Mouse (Mus musculus) ES-E14 (cell line): Measurements from ENCODE around the gene Mmd2. TPM values are rescaled to one million over a fixed set of nuclear protein-coding genes. Genes with fewer than 3 reads are reported as not detected.

Experiments used
- DNase-seq: peaks from one replicate; pipeline ENCODE4 v3.0.0-alpha.2; 2013; ENCODE audit warnings: low read depth, low spot score
- H3K27ac ChIP-seq: 2 replicates; pipeline ENCODE4 v1.5.1; 2012; ENCODE audit warnings: low read depth, mild to moderate bottlenecking, low read length, moderate library complexity, mixed read lengths; ENCODE audit not compliant: poor library complexity, insufficient read depth, severe bottlenecking
- H3K36me3 ChIP-seq: 2 replicates; pipeline ENCODE4 v1.6.1; 2012; ENCODE audit warnings: mild to moderate bottlenecking, low read length, moderate library complexity, mixed read lengths; ENCODE audit not compliant: control insufficient read depth, poor library complexity, insufficient read depth, severe bottlenecking
- H3K4me1 ChIP-seq, 2 experiments: fragments of 150-350 bp in 1 of 2; sonication (generic) in 1 of 2; 2 replicates each; pipeline ENCODE4 v1.6.1; 2012; ENCODE audit warnings: low read length in 2 of 2, mild to moderate bottlenecking in 1 of 2, mixed read lengths in 1 of 2; ENCODE audit not compliant: control insufficient read depth in 2 of 2, insufficient read depth in 2 of 2, poor library complexity in 1 of 2
- H3K4me3 ChIP-seq, 2 experiments: fragments of 150-350 bp in 1 of 2; sonication (generic) in 1 of 2; 2 replicates each; pipeline ENCODE4 v1.5.1; 2012; ENCODE audit warnings: low read length in 2 of 2, low read depth in 1 of 2, mild to moderate bottlenecking in 1 of 2, mixed read lengths in 1 of 2; ENCODE audit not compliant: insufficient read depth in 1 of 2, poor library complexity in 1 of 2, severe bottlenecking in 1 of 2
- H3K9ac ChIP-seq: 2 replicates; pipeline ENCODE4 v1.6.1; 2012; ENCODE audit warnings: low read depth, mild to moderate bottlenecking, low read length, mixed read lengths; ENCODE audit not compliant: poor library complexity, insufficient read depth, severe bottlenecking
- H3K9me3 ChIP-seq: fragments of 150-350 bp; sonication (generic); 2 replicates; pipeline ENCODE4 v1.6.1; 2012; ENCODE audit warnings: low read depth, mild to moderate bottlenecking, low read length; ENCODE audit not compliant: control insufficient read depth, insufficient read depth
- CHD2 ChIP-seq: IDR thresholded peaks from 2 replicates; pipeline ENCODE4 v1.6.1; 2014; ENCODE audit warnings: mild to moderate bottlenecking, low read depth, low read length, inconsistent platforms
- HCFC1 ChIP-seq: IDR thresholded peaks from 2 replicates; pipeline ENCODE4 v1.6.1; 2012; ENCODE audit warnings: low read length, inconsistent platforms, borderline replicate concordance; ENCODE audit not compliant: insufficient read depth
- MAFK ChIP-seq: IDR thresholded peaks from 2 replicates; pipeline ENCODE4 v1.6.1; 2014; ENCODE audit warnings: mild to moderate bottlenecking, low read depth, low read length, inconsistent platforms; ENCODE audit not compliant: insufficient read depth
- ZC3H11A ChIP-seq: IDR thresholded peaks from 2 replicates; pipeline ENCODE4 v1.6.1; 2012; ENCODE audit warnings: low read depth, mild to moderate bottlenecking, inconsistent platforms, low read length, borderline replicate concordance
- ZNF384 ChIP-seq: IDR thresholded peaks from 2 replicates; pipeline ENCODE4 v1.6.1; 2012; ENCODE audit warnings: low read depth, low read length, inconsistent platforms
- in situ Hi-C, 2 experiments: fragments of 600-800 bp; cut with MboI; formaldehyde crosslinking; loops; one replicate each; pipeline ENCODE4 v1.15.1; 2025; ENCODE audit warnings: low sequenced_read_pairs in 2 of 2, inconsistent platforms in 1 of 2; ENCODE audit not compliant: unreplicated experiment in 2 of 2
- total RNA-seq: library from RNA; depleted of rRNA; stranded (reverse); fragments of 300-350 nt; gene quantifications from 2 replicates; pipeline ENCODE4 v1.2.3, GENCODE M21; 2012

The Mmd2 gene
- total RNA-seq, 1 experiment: 2.2 TPM

- no peaks in the 10 kb centered on the region for H3K9me3 ChIP-seq
- H3K27ac ChIP-seq: no peak within 1 kb of the TSS; the same call in 1 of the 2 replicates
- peak within 1 kb of the TSS; percentile 90 for H3K9ac ChIP-seq
- peaks cover 0 to 10% of the 10 kb centered on the region in 2 experiments; a peak in 2 of 4 replicates for H3K4me1 ChIP-seq
- TF ChIP-seq ZNF384 (no peak), ZC3H11A (no peak), MAFK (no peak), CHD2 (no peak)
- in situ Hi-C loops: no loop called here
- H3K4me3 ChIP-seq: peak within 1 kb of the TSS; percentile 82 to 93
- DNase-seq: no peak
- no peaks in the 10 kb centered on the region; the same call in 1 of the 2 replicates for H3K36me3 ChIP-seq
Measured at GRCm38 (mm10) chr5:142627398-142627797, 18.8 kb upstream of the Mmd2 start, which contains the start of gene Wipi2. Gene Wipi2, plus strand, starts transcription at chr5:142627698.

DNA sequence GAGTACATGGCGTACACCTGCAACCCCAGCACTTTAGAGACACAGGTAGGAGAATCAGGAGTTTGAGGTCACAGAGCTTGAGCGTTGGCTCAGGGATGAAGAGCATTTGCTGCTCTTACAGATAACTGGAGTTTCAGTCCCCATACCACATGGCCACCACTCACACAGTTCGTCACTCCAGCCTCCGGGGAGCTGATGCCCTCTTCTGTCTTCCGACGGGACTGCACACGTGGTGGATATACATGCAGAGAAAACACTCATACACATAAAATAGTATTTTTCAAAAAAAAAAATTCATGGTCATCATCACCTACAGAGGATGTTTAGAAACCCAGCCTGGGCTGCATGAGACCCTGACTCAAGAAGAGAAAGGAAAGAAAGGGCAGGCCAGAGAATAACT lies 14.5 kb upstream of the Mmd2 start:
- Histone ChIP-seq H3K9ac (no peak overlapping the region), H3K36me3 (no peaks in the 10 kb centered on the region), H3K27ac (no peak overlapping the region), H3K4me1 (peaks cover 0 to 2% of the 10 kb centered on the region in 2 experiments; a peak in 2 of 4 replicates), H3K4me3 (no peak overlapping the region), H3K9me3 (no peaks in the 10 kb centered on the region)
- in situ Hi-C loops: loop anchor here in 1 of 2 experiments (5.0 kb wide), 1 partner anchor 141 kb away; no protein-coding TSS in a partner anchor
- TF ChIP-seq MAFK: no peak
- TF ChIP-seq HCFC1: no peak
- TF ChIP-seq CHD2: no peak
- no peak for TF ChIP-seq ZNF384
- no peak for TF ChIP-seq ZC3H11A
- DNase-seq: no peak

DNA sequence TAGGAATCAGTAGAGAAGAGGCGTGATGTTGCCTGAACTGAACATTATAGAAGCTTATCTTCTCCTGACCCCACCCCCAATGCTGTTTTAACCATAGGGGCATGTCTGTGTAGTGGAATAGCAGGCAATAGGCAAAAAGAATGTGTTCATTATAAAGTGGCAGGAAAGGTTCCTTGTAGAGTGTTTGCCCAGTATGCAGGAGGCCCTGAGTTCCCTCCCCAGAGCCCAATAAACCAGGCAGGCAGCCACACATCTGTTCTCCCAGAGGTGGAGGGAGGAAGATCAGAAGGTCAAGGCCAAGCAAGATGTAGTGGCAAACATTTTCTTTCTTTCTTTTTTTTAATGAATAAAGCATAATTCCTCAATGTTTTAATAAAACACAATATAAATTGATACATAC lies 13.5 kb upstream of the Mmd2 start:
- no peak overlapping the region for H3K9ac ChIP-seq
- no peaks in the 10 kb centered on the region for H3K36me3 ChIP-seq
- H3K4me3 ChIP-seq: no peak overlapping the region
- H3K9me3 ChIP-seq: no peaks in the 10 kb centered on the region
- no peak for DNase-seq
- no peak overlapping the region for H3K27ac ChIP-seq
- in situ Hi-C loops: loop anchor here in 1 of 2 experiments (5.0 kb wide), 1 partner anchor 140 kb away; no protein-coding TSS in a partner anchor
- H3K4me1 ChIP-seq: no peaks in the 10 kb centered on the region
- no peak for TF ChIP-seq ZNF384
- no peak for TF ChIP-seq CHD2
- TF ChIP-seq HCFC1: no peak
- TF ChIP-seq MAFK: no peak
- no peak for TF ChIP-seq ZC3H11A

DNA sequence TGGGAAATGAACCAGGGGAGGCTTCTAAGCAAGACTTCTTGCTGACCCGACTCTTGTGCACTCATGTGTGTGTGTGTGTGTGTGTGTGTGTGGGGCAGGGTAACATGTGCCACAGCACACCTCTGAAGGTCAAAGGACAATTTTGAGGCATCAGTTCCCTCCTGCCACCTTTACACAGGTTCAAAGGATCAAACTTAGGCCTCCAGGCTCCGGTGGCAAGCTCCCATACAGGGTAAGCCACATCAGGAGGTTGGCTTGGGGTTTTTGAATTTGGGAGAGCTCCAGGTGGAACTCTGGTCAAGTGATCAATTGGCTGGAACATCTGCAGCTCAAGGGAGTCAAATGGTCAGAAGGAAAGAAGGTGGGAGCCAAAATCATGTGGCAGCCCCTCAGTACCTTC lies 12.8 kb upstream of the Mmd2 start:
- Histone ChIP-seq H3K4me3 (no peak overlapping the region), H3K36me3 (no peaks in the 10 kb centered on the region), H3K9me3 (no peaks in the 10 kb centered on the region), H3K27ac (no peak overlapping the region), H3K9ac (no peak overlapping the region), H3K4me1 (no peaks in the 10 kb centered on the region)
- in situ Hi-C loops: loop anchor here in 1 of 2 experiments (5.0 kb wide), 1 partner anchor 139 kb away; no protein-coding TSS in a partner anchor
- DNase-seq: no peak
- TF ChIP-seq MAFK (no peak), ZNF384 (no peak), HCFC1 (no peak), ZC3H11A (no peak), CHD2 (no peak)

GRCm38 (mm10) chr5:142619866-142620265 lies 11.3 kb upstream of the Mmd2 start:
- in situ Hi-C loops: loop anchor here in 1 of 2 experiments (5.0 kb wide), 1 partner anchor 138 kb away; no protein-coding TSS in a partner anchor
- H3K27ac ChIP-seq: no peak overlapping the region
- TF ChIP-seq ZC3H11A: peak; percentile 61; the same call in 1 of the 2 replicates
- no peak for TF ChIP-seq HCFC1

More at GRCm38 (mm10) chr5:142619866-142620265, 11.3 kb upstream of the Mmd2 start:
- Histone ChIP-seq H3K4me3 (no peak overlapping the region), H3K9ac (no peak overlapping the region), H3K4me1 (no peaks in the 10 kb centered on the region), H3K9me3 (no peaks in the 10 kb centered on the region), H3K36me3 (no peaks in the 10 kb centered on the region)
- no peak for DNase-seq
